Mouse (Mus musculus) megakaryocyte progenitor cell, adult 5-6 weeks (primary cell): ENCODE data around the gene Poc1a. TPM values are rescaled to one million over a fixed set of nuclear protein-coding genes. Genes with fewer than 3 reads are reported as not detected.

Source experiments
- ATAC-seq: replicated peaks from 2 replicates; pipeline ENCODE4 v1.8.0; 2016; ENCODE audit warnings: mild to moderate bottlenecking, moderate TSS enrichment, inconsistent platforms; ENCODE audit not compliant: poor library complexity
- total RNA-seq, 2 experiments: library from RNA; stranded (forward) in 1 of 2; stranded (reverse) in 1 of 2; fragments of 157-497, 149-512 nt in 1 of 2; fragments of 200-1000 nt in 1 of 2; gene quantifications; 2 replicates each; pipeline versions ENCODE4 v1.2.3 to v1.2.4; 2015 to 2017

Gene Poc1a
- 38.9 and 50.1 TPM in 2 replicates for total RNA-seq (2015)
- total RNA-seq (2017), result 33.2 and 43.8 TPM in 2 replicates

GRCm38 (mm10) chr9:106280808-106281544 is at the start of gene Poc1a:
TSS of gene Poc1a (plus strand) at chr9:106281061.
- peak; percentile 91 for ATAC-seq

- ATAC-seq, result no peak
Measured at GRCm38 (mm10) chr9:106231220-106231619, 49.6 kb upstream of the Poc1a start.

- ATAC-seq, result peak; percentile 16
Measured at GRCm38 (mm10) chr9:106231816-106232215, 49.0 kb upstream of the Poc1a start.

GRCm38 (mm10) chr9:106232956-106233355 is 47.9 kb upstream of the Poc1a start:
- ATAC-seq, result no peak

DNA sequence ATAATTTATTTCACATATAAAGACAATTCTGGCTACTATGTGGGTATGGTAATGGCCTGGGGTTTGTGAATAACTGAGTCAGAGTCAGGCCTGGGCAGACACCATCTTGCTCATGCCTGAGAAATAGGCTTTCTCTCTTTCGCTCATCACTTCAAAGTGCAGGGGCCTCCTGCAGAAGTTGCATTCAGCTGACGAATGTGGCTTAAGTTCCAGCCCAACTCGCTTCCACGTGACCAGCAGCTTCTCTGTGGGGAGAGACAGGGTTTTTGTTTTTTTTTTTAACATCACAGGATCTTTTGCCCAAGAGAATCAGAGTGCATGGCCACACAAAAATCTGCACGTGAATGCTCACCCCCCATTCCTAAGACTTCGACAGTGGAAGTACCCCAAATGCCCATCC is 46.9 kb upstream of the Poc1a start:
- no peak for ATAC-seq

DNA sequence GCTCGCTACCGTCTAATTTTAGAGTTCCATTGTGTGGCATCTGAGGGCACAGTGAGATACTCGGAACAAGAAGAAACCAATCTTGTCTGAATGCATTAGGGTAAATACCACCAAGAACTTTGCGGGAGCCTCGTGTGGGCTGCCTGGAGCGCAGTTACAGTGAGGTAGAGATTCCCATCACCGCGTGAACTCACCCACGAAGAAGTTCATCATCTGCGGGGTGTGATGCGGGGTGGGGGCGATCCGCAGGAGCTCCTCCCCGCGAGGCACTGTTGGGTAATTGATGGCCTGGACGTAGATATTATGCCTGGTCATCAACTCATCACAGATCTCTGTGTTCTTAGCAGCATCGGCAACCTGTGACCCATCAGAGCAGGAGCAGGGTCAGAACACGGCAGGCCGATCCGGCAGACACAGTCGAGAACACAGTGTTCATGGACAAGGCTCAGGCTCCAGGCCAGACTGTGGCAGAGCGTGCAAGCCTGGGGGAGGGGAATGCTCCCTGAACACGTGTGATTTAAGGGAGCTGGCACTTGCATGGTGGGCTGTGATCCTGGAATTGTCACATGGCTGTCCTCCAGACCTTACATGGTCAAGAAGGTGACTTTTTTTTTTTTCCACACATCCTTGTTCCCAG is 45.5 kb upstream of the Poc1a start:
- ATAC-seq, result no peak

GRCm38 (mm10) chr9:106236156-106236817 is 44.6 kb upstream of the Poc1a start:
- no peak for ATAC-seq

DNA sequence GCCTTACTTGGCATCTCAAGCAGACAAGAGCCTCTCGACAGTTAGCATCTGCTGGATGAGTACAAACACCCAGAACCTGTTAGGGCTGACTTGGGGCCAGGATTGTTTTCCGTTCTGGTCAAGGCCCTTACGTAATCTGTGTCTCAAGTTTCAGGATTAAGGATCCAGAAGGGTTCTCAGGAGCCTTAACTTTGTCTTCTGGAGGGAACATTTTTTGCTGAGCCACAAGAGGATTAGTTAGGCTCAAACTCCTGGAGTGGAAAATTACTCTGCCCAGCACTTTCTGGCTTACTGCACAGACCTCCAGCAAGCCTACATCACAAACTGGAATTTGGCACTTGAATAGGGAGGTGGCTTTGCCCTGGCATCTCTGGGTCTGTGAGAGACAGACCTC is 44.0 kb upstream of the Poc1a start:
- no peak for ATAC-seq

GRCm38 (mm10) chr9:106237401-106237800 is 43.5 kb upstream of the Poc1a start:
- ATAC-seq, result no peak

- no peak for ATAC-seq
Measured at GRCm38 (mm10) chr9:106237878-106238277, 43.0 kb upstream of the Poc1a start.

DNA sequence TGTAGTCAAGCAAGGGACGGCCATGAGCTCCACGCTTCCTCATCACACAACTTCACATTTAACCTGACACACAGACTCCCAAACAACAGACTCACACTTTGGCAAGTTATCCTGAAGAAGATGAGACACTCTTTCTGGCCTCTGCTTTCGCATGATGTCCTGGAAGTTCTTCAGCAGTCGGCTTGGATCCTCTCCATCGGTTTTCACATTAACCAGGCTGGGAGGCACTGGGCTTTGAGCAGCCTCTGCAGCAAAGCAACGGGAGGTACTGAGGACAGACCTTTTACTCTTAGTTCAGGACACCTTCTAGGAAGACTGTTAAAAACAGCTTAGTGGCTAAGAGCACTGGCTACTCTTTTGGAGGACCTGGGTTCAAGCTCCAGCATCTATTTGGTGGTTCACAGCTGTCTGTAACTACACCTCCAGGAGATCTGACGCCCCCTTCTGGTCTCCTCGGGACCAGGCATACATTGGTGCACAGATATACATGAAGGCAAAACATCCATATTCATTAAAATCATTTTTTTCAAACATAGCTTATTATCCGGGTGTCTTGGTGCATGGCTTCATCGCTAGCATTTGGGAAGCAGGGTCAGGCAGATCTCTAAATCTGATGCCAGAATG is 39.2 kb upstream of the Poc1a start:
- no peak for ATAC-seq

GRCm38 (mm10) chr9:106242813-106243488 is 37.9 kb upstream of the Poc1a start:
- peak; percentile 51 for ATAC-seq

DNA sequence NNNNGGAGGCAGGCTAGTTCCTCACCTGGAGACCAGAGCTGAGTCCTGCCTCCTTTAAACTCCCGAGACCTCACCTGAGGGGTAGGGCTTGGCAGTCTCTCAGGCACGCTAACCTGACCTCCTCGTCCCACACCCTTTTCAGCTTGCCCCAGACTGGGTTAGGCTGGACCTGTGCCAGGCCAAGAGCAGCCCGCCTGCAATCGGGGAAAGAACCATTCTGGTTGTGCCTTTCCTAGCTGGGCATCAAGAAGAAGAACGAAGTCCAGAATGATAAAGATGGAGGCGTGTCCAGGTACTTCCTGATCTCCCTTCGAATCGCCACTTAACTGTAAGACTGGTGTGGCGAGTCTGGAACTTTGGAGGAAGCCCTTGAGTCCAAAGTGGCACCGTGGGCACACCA is 31.3 kb upstream of the Poc1a start:
- no peak for ATAC-seq

DNA sequence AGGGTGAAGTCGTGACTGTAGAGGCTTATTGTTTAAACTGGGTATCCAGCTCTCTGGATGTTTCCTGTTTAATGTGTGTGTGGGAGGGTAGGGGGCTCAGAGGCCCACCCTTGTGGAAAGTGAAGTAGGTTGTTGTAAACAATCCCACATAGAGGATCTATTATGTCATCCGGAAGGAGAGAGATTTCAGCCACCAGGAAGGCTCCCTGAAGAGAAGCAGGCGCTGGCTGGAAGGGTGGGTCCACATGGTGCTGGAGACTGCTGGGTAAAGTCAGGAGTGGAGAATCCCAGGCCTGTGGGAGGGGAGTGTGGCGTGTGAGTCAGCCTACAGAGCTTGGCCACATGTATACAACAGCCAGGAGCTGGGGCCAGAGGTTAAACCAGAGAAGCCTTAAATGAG is 30.6 kb upstream of the Poc1a start:
- no peak for ATAC-seq

DNA sequence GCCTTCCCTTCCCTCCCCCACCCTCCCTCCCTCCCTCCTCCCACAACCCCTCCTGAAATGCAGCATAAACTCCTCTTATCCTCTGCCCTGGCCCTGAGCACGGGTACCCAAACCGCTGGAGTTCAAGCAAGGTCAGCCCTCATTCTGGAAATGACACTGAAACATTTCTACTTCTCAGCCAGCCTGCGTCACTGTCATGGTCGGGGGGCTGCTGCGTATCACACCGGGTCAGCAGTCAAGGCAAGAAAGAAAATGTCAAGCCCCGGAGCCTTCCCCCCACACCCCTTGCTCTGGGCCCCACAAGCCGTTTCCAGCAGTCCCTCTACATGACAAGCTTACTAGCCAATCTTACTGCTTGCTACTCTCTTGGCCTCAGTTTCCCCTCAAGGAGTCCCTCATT is 29.8 kb upstream of the Poc1a start:
- ATAC-seq, result no peak

DNA sequence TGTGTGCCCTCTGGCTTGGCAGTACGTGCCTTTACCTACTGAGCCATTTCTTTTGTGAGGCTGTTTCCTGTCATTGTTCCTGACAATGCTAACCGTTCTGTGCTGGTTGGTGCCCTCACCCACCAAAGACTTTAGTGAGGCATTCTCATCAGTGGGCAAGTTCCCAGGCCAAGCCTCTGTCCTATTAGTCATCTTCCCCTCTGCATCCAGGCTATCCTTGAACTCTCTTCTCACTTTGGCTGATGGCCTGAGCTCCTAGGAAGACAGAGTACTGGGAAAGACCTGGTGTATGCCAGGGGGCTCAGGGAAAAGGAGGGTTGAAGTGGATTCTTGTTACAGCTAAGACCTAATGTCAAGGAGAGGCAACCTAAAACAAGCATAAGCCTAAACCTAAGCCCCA is 26.9 kb upstream of the Poc1a start:
- ATAC-seq, result no peak

DNA sequence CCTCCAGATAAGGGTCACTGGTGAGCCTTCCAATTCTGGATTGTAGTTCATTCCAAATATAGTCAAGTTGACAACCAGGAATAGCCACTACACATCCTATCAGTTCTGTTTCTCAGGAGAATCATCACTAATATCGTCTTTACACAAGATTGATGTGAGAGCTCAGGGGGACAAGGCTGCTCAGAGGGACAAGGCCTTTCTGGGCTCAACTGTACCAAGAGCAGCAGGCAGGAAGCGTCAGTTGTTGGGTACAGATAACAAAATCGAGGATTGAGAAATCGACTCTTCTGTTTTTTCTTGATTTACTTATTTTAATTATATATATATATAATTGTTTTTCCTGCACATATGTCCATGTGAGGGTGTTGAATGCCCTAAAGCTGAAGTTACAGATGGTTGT is 22.4 kb upstream of the Poc1a start:
- ATAC-seq, result no peak

GRCm38 (mm10) chr9:106258990-106259389 is 21.9 kb upstream of the Poc1a start:
- peak; percentile 65 for ATAC-seq

GRCm38 (mm10) chr9:106261058-106261457 is 19.8 kb upstream of the Poc1a start:
- ATAC-seq, result peak; percentile 84

- ATAC-seq, result 0 out of 2 replicates have a peak, but pooled peaks have one; percentile 3
Measured at GRCm38 (mm10) chr9:106261491-106261890, 19.4 kb upstream of the Poc1a start.

DNA sequence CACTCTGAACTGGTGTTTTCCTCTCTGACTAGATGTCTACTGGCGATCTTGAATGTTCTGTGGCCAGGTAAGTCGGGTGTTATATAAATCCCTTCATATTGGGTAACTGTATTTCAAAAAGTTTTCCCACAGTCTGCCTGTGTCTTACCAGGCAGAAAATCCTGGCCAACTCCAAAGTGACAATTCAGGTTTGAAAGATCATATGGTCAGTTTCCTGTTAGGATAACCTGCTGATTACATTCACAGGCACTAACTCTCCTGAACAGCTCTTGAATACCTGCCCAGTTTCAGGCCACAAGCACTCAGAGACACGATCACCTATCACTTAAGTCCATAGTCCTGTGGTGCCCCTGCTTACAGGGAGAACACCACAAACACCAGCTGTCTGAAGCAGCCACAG is 18.8 kb upstream of the Poc1a start:
- ATAC-seq, result no peak
